Mouse (Mus musculus) brain, embryonic 14.5 days (tissue): ENCODE results near the gene Cdc14b. TPM values are rescaled to one million over a fixed set of nuclear protein-coding genes. Genes with fewer than 3 reads are reported as not detected.
A peak's percentile ranks its signal among the peaks of the same experiment; 100 is the strongest.
"Not testable (repeated sequence)": the region's sequence is repeated elsewhere in the genome, so short reads cannot be mapped to it uniquely, and the experiment has no call there.

Experiments
- DNase-seq: peaks from one replicate; pipeline ENCODE4 v3.0.0-alpha.2; 2011; ENCODE audit warnings: low read depth
- CTCF ChIP-seq: fragments of 200-500 bp; IDR thresholded peaks from 2 replicates; pipeline ENCODE4 v1.5.1; 2012; ENCODE audit warnings: inconsistent platforms, mild to moderate bottlenecking, moderate library complexity, borderline replicate concordance; ENCODE audit not compliant: insufficient read depth, insufficient read length; ENCODE audit errors: extremely low read depth
- POLR2A ChIP-seq: fragments of 200-500 bp; IDR thresholded peaks from 2 replicates; pipeline ENCODE4 v1.6.1; 2012; ENCODE audit warnings: mild to moderate bottlenecking, inconsistent platforms, borderline replicate concordance; ENCODE audit not compliant: poor library complexity, insufficient read depth, insufficient read length, severe bottlenecking; ENCODE audit errors: extremely low read depth
- polyA plus RNA-seq: library from polyadenylated mRNA; depleted of rRNA; stranded (reverse); fragments of >200 nt; gene quantifications from 2 replicates; pipeline ENCODE4 v1.2.3, GENCODE M21; 2012

Gene Cdc14b
- polyA plus RNA-seq, 1 experiment: 6.7 TPM

- peak; percentile 31 for DNase-seq
- TF ChIP-seq POLR2A (no peak), CTCF (no peak)
Observed at GRCm38 (mm10) chr13:64267151-64267550, 7.9 kb downstream of the Cdc14b start.

- TF ChIP-seq POLR2A (no peak), CTCF (no peak)
- DNase-seq: no peak
Observed at GRCm38 (mm10) chr13:64264586-64264985, 10.5 kb downstream of the Cdc14b start.

- TF ChIP-seq POLR2A (no peak), CTCF (no peak)
- DNase-seq: peak; percentile 32
Observed at GRCm38 (mm10) chr13:64259903-64260302, 15.2 kb downstream of the Cdc14b start.

- no peak for TF ChIP-seq POLR2A
- no peak for TF ChIP-seq CTCF
- DNase-seq: no peak
Observed at GRCm38 (mm10) chr13:64258516-64258821, 16.6 kb downstream of the Cdc14b start.

- DNase-seq: peak; percentile 38
- TF ChIP-seq POLR2A: no peak
- TF ChIP-seq CTCF: no peak
Observed at GRCm38 (mm10) chr13:64257814-64258515, 17.1 kb downstream of the Cdc14b start.

GRCm38 (mm10) chr13:64257010-64257813, 17.9 kb downstream of the Cdc14b start:
- DNase-seq: no peak
- no peak for TF ChIP-seq POLR2A

DNA sequence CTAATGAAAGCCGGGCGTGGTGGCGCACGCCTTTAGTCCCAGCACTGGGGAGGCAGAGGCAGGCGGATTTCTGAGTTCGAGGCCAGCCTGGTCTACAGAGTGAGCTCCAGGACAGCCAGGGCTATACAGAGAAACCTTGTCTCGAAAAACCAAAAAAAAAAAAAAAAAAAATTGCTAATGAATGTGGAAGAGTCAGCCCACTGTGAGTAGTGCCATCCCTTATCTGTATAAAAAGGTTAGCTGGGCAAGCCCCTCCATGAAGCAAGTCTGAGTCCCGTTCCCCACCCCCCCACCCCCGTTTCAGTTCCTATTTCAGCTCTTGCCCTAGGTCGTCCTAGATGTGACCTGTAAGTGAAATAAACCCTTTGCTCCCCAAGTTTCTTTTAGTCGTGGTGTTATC, 20.9 kb downstream of the Cdc14b start:
- DNase-seq: not testable (repeated sequence)

- DNase-seq: no peak
- TF ChIP-seq POLR2A: no peak
- no peak for TF ChIP-seq CTCF
Observed at GRCm38 (mm10) chr13:64253697-64254096, 21.4 kb downstream of the Cdc14b start.

- no peak for TF ChIP-seq POLR2A
- no peak for TF ChIP-seq CTCF
- no peak for DNase-seq
Observed at GRCm38 (mm10) chr13:64252147-64252546, 22.9 kb downstream of the Cdc14b start.

DNA sequence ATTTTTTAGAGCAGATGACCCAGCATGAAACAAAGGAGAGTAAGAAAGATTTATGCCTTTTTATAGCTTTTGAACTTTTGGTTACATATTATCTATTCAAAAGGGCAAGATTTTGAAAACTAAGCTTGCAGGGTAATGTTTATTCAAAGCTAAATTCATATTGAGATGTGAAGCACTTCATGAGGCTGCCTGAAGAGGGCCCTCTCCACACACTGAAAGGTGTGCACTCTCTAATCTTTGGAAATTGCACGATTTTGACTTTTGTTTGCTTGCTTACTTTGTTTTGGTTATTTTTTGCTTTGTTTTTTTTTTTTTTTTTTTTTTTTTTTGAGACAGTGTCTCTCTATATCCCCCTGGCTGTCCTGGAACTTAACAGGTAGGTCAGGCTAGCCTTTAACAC, 24.7 kb downstream of the Cdc14b start:
- no peak for DNase-seq

DNA sequence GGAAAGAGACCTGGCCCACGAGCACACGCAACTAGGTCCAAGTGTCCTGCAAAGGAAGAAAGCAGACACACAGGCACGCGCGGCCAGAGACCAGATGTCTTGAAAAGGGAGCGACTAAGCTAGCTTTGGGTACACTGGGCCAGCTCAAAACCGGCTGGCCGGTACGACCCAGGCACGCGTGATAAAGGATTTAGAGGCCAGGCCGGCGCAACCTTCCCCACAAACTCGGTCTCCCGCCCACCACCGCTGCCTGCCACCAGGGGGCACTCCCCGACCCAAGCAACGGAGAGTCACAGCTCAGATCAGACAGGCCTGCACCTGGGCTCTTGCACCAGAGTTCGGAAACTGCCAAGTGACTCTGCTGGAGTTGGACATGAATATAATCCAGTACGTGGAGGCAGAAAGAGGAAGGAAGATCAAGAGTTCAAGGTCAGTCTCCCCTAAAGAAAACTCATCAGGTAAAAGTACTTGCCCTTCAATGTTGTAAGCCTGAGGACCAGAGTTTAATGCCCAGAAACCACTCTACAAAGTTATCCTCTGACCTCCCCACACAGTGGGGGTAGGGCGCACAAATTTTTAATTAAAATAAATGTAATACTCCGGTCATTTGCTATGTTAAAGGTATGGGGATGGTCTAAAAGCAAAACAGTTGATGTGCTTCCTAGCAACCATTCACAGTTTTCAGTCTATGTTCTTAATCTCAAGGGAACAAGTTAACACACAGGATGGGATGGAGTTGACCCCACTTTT, 26.1 kb downstream of the Cdc14b start:
- TF ChIP-seq POLR2A (no peak), CTCF (peak; percentile 93)
- DNase-seq: peak; percentile 75

More for the DNA sequence above, 24.7 kb downstream of the Cdc14b start:
- TF ChIP-seq POLR2A: no peak
- peak; percentile 44; the same call in 1 of the 2 replicates for TF ChIP-seq CTCF

GRCm38 (mm10) chr13:64248161-64248774, 26.8 kb downstream of the Cdc14b start:
- no peak for TF ChIP-seq POLR2A
- no peak for TF ChIP-seq CTCF
- DNase-seq: peak; percentile 22

DNA sequence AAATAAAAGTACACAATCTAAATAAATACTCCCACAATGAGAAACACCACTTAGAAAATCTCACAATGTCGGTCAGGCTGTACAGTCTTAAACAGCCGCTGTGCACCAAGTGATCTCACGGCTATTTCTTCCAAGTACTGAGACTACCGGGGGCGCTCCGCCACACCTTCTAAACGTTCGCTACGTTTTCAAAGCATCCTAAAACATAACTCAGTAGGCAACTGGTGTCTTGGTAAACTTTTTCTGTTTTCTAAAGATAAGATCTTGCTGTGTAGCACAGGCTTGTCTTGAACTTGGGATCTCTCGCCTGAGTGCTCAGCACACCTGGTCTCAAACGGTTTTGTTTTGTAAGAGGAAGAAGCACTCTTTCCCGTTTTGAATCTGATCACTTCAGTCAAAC, 29.0 kb downstream of the Cdc14b start:
- TF ChIP-seq POLR2A: no peak
- no peak for DNase-seq

- TF ChIP-seq POLR2A (no peak), CTCF (no peak)
- DNase-seq: no peak
Observed at GRCm38 (mm10) chr13:64244685-64245261, 30.3 kb downstream of the Cdc14b start.
